Mouse (Mus musculus): ENCODE data around the gene Cep97. TPM values are rescaled to one million over a fixed set of nuclear protein-coding genes. Genes with fewer than 3 reads are reported as not detected.

The Cep97 gene
- polyA plus RNA-seq, 1 experiment from 2014 or later = 14.9 TPM

Other genes with a start within 250 kb of the Cep97 start
- gene Nfkbiz, start 96.0 kb downstream of the Cep97 start, polyA plus RNA-seq (2014; fragmentation: Nextera tagmentation; extraction: Ambion mirVana) = 3.0 and 3.9 TPM in 2 replicates
- gene Nxpe3, start 39.6 kb downstream of the Cep97 start, polyA plus RNA-seq (2014; fragmentation: Nextera tagmentation; extraction: Ambion mirVana) = 1.2 and 1.3 TPM in 2 replicates
- 844 and 899 TPM in 2 replicates for gene Rpl24, start 31.4 kb upstream of the Cep97 start, polyA plus RNA-seq (2014; fragmentation: Nextera tagmentation; extraction: Ambion mirVana)
- 17.1 and 19.0 TPM in 2 replicates for gene Zbtb11, start 39.0 kb upstream of the Cep97 start, polyA plus RNA-seq (2014; fragmentation: Nextera tagmentation; extraction: Ambion mirVana)
- gene Pcnp, start 94.9 kb upstream of the Cep97 start, polyA plus RNA-seq (2014; fragmentation: Nextera tagmentation; extraction: Ambion mirVana) = 328 and 365 TPM in 2 replicates
- 37.7 and 39.9 TPM in 2 replicates for gene Trmt10c, start 103.0 kb upstream of the Cep97 start, polyA plus RNA-seq (2014; fragmentation: Nextera tagmentation; extraction: Ambion mirVana)
- gene Senp7, start 113.5 kb upstream of the Cep97 start, polyA plus RNA-seq (2014; fragmentation: Nextera tagmentation; extraction: Ambion mirVana) = 36.1 and 40.9 TPM in 2 replicates